Mouse (Mus musculus) kidney, adult 2 months (tissue): ENCODE measurements around the gene Hist1h2bn.

ENCODE experiments used
- CTCF ChIP-seq: fragments of 200-500 bp; conservative IDR thresholded peaks from 2 replicates; pipeline ENCODE4 v1.5.1; 2011; ENCODE audit warnings: low read depth, mild to moderate bottlenecking, control low read depth, low read length, moderate library complexity, mixed read lengths; ENCODE audit not compliant: insufficient read depth, insufficient read length
- POLR2A ChIP-seq: fragments of 200-500 bp; IDR thresholded peaks from one replicate; pipeline ENCODE4 v1.6.1; 2011; ENCODE audit warnings: low read depth, low read length, control low read depth

DNA sequence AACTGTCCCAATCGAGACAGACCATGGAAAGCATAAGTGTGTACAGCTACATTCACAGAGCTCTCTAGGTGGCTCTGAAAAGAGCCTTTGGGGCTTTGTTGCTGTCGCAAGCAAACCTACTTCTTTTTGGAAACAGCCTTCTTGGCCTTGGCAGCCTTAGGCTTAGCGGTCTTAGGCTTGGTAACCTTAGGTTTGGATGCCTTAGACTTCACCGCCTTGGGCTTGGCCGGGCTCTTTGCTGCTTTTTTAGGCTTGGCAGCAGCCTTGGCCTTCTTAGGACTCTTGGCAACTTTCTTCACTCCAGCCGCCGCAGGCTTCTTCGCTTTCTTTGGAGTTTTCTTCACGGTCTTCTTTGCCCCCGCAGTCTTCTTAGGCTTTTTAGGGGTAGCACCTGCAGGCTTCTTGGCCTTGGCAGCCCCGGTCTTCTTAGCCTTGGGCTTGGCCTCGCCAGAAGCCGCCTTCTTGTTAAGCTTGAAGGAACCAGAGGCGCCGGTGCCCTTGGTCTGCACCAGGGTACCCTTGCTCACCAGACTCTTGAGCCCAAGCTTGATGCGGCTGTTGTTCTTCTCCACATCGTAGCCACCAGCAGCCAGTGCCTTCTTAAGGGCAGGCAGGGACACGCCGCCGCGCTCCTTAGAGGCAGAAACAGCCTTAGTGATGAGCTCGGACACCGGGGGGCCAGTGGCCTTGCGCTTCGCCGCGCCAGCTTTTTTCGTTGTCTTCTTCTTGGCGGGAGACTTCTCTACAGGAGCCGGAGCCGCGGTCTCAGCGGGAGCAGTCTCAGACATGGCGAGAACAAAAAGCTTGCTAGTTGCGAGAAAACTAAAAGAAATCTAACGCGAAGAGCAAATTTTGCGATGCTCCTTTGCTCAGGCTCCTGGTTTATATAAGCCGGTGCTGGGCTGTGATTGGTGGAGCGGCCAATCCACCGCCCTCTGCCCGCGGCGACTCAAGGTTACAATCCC lies 26.1 kb downstream of the Hist1h2bn start, which contains the start of gene Hist1h1b:
- TF ChIP-seq CTCF (no peak), POLR2A (no peak)
